Mouse (Mus musculus): Measurements from ENCODE around the gene Sult1a1. TPM values are rescaled to one million over a fixed set of nuclear protein-coding genes. Genes with fewer than 3 reads are reported as not detected.

Gene Sult1a1
- polyA plus RNA-seq, 1 experiment from 2014 or later: 0.46 TPM

- no peaks in the 10 kb centered on the region for H3K4me1 ChIP-seq
- no peak within 1 kb of the TSS for H3K9ac ChIP-seq
- no peaks in the 10 kb centered on the region for H3K36me3 ChIP-seq (ENCODE audit: poor library complexity, severe bottlenecking)
- no peaks in the 10 kb centered on the region for H3K27me3 ChIP-seq
- ATAC-seq: no peak
- H3K4me3 ChIP-seq: no peak within 1 kb of the TSS
- H3K4me2 ChIP-seq: no peak within 1 kb of the TSS
- H3K27ac ChIP-seq: no peak within 1 kb of the TSS
- H3K9me3 ChIP-seq (replicated peaks): no peaks in the 10 kb centered on the region
- WGBS: 95% methylated on average over 4 of the region's 4 CpGs
Observed at GRCm38 (mm10) chr7:126630824-126631518, 45.3 kb downstream of the Sult1a1 start, which contains the start of gene Nupr1. Gene Nupr1, minus strand, starts transcription at chr7:126630861.

DNA sequence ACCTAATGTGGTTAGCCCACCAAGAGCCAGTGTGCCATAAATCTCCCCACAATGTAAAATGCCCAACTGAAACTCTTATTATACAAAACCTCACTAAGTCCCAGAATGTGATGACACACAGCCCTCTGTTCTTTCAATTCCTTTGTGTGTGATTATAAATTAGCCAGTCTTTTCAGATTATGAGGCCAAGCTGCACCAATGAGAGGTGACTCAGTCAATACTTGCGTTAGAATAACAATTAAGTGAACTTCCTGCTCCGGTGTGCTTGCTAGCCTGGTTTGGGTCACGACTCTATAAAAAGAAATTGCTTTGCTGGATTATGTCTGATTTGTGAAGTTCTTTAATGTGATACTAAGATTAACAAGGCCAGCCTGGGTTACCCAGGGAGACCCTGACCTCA, 46.3 kb downstream of the Sult1a1 start:
- no peaks in the 10 kb centered on the region for H3K36me3 ChIP-seq (ENCODE audit: poor library complexity, severe bottlenecking)
- no peaks in the 10 kb centered on the region for H3K4me1 ChIP-seq
- no peaks in the 10 kb centered on the region for H3K27me3 ChIP-seq
- H3K9ac ChIP-seq: no peak overlapping the region
- H3K27ac ChIP-seq: no peak overlapping the region
- 23% methylated on average over 3 of the region's 3 CpGs for WGBS
- H3K4me2 ChIP-seq: no peak overlapping the region
- no peaks in the 10 kb centered on the region for H3K9me3 ChIP-seq (replicated peaks)
- no peak overlapping the region for H3K4me3 ChIP-seq
- no peak for ATAC-seq

- Histone ChIP-seq H3K36me3 (ENCODE audit: poor library complexity, severe bottlenecking) (no peaks in the 10 kb centered on the region), H3K27me3 (no peaks in the 10 kb centered on the region), H3K4me3 (no peak overlapping the region), H3K9me3 (replicated peaks) (no peaks in the 10 kb centered on the region), H3K9ac (no peak overlapping the region), H3K27ac (no peak overlapping the region), H3K4me2 (no peak overlapping the region), H3K4me1 (no peaks in the 10 kb centered on the region)
- no peak for ATAC-seq
- WGBS: 84% methylated on average over 6 of the region's 6 CpGs
Observed at GRCm38 (mm10) chr7:126628111-126628510, 48.1 kb downstream of the Sult1a1 start.

GRCm38 (mm10) chr7:126625807-126626600, 50.2 kb downstream of the Sult1a1 start:
- Histone ChIP-seq H3K4me2 (no peak overlapping the region), H3K9ac (no peak overlapping the region), H3K27ac (no peak overlapping the region), H3K36me3 (ENCODE audit: poor library complexity, severe bottlenecking) (no peaks in the 10 kb centered on the region), H3K9me3 (replicated peaks) (no peaks in the 10 kb centered on the region), H3K4me3 (no peak overlapping the region), H3K4me1 (no peaks in the 10 kb centered on the region), H3K27me3 (no peaks in the 10 kb centered on the region)
- 83% methylated on average over 3 of the region's 3 CpGs for WGBS
- ATAC-seq: no peak

DNA sequence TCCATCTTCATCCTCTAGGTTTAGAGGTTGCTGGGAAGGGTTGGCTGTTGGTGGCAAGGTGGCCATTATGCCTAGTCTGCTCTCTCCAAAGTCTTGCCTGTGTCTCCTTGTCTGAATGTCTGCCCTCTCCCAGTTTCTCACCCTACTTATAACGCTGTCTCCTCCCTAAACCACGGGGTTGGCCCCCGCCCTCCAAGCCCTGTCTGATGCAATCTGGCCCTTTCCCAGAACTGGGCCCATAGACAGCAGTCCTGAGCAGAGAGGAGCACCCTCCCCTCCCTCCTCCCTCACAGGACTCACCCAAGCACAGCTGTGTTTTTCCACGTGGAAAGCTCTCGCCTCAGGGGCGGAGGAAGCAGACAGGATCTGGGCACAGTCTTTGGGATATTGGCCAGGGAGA, 50.9 kb downstream of the Sult1a1 start:
- Histone ChIP-seq H3K9me3 (replicated peaks) (no peaks in the 10 kb centered on the region), H3K27me3 (no peaks in the 10 kb centered on the region), H3K4me1 (no peaks in the 10 kb centered on the region), H3K27ac (no peak overlapping the region), H3K4me2 (no peak overlapping the region), H3K4me3 (no peak overlapping the region), H3K36me3 (ENCODE audit: poor library complexity, severe bottlenecking) (no peaks in the 10 kb centered on the region), H3K9ac (0 out of 2 replicates have a peak overlapping the region, but pooled peaks have one; percentile 16)
- ATAC-seq: no peak
- 63% methylated on average over 6 of the region's 6 CpGs for WGBS

- H3K4me2 ChIP-seq: no peak overlapping the region
- H3K27ac ChIP-seq: no peak overlapping the region
- no peak overlapping the region for H3K9ac ChIP-seq
- H3K4me1 ChIP-seq: no peaks in the 10 kb centered on the region
- no peaks in the 10 kb centered on the region for H3K36me3 ChIP-seq (ENCODE audit: poor library complexity, severe bottlenecking)
- no peak overlapping the region for H3K4me3 ChIP-seq
- no peaks in the 10 kb centered on the region for H3K9me3 ChIP-seq (replicated peaks)
- 73% methylated on average over 16 of the region's 16 CpGs for WGBS
- no peaks in the 10 kb centered on the region for H3K27me3 ChIP-seq
- ATAC-seq: no peak
Observed at GRCm38 (mm10) chr7:126624774-126625173, 51.5 kb downstream of the Sult1a1 start.

- Histone ChIP-seq H3K4me3 (no peak overlapping the region), H3K9ac (no peak overlapping the region), H3K27me3 (no peaks in the 10 kb centered on the region), H3K36me3 (ENCODE audit: poor library complexity, severe bottlenecking) (no peaks in the 10 kb centered on the region), H3K4me2 (no peak overlapping the region), H3K9me3 (replicated peaks) (no peaks in the 10 kb centered on the region), H3K27ac (no peak overlapping the region), H3K4me1 (no peaks in the 10 kb centered on the region)
- WGBS: 77% methylated on average over 1 of the region's 1 CpGs
- no peak for ATAC-seq
Observed at GRCm38 (mm10) chr7:126623381-126623780, 52.9 kb downstream of the Sult1a1 start.

Other genes starting within 250 kb of the Sult1a1 start
- gene Rabep2, start 247.7 kb downstream of the Sult1a1 start, polyA plus RNA-seq (2015; fragmentation: Nextera tagmentation; extraction: Ambion mirVana): 18.7 and 22.4 TPM in 2 replicates
- gene Atp2a1, start 213.3 kb downstream of the Sult1a1 start, polyA plus RNA-seq (2015; fragmentation: Nextera tagmentation; extraction: Ambion mirVana): 0.19 and 0.32 TPM in 2 replicates
- 55.8 and 61.6 TPM in 2 replicates for gene Sh2b1, start 201.0 kb downstream of the Sult1a1 start, polyA plus RNA-seq (2015; fragmentation: Nextera tagmentation; extraction: Ambion mirVana)
- 114 and 123 TPM in 2 replicates for gene Tufm, start 189.1 kb downstream of the Sult1a1 start, polyA plus RNA-seq (2015; fragmentation: Nextera tagmentation; extraction: Ambion mirVana)
- 52.4 and 60.0 TPM in 2 replicates for gene Atxn2l, start 173.0 kb downstream of the Sult1a1 start, polyA plus RNA-seq (2015; fragmentation: Nextera tagmentation; extraction: Ambion mirVana)
- gene Eif3c, start 110.0 kb downstream of the Sult1a1 start, polyA plus RNA-seq (2015; fragmentation: Nextera tagmentation; extraction: Ambion mirVana): 209 and 212 TPM in 2 replicates
- 0.38 and 0.46 TPM in 2 replicates for gene Apobr, start 91.5 kb downstream of the Sult1a1 start, polyA plus RNA-seq (2015; fragmentation: Nextera tagmentation; extraction: Ambion mirVana)
- 26.3 and 30.8 TPM in 2 replicates for gene Cln3, start 90.6 kb downstream of the Sult1a1 start, polyA plus RNA-seq (2015; fragmentation: Nextera tagmentation; extraction: Ambion mirVana)
- not detected in 2 replicates for gene Il27, start 81.5 kb downstream of the Sult1a1 start, polyA plus RNA-seq (2015; fragmentation: Nextera tagmentation; extraction: Ambion mirVana)
- 2.1 and 2.5 TPM in 2 replicates for gene Nupr1, start 45.6 kb downstream of the Sult1a1 start, polyA plus RNA-seq (2015; fragmentation: Nextera tagmentation; extraction: Ambion mirVana)
- 57.3 and 64.6 TPM in 2 replicates for gene Sgf29, start 27.1 kb downstream of the Sult1a1 start, polyA plus RNA-seq (2015; fragmentation: Nextera tagmentation; extraction: Ambion mirVana)
- 183 and 187 TPM in 2 replicates for gene Bola2, start 19.0 kb upstream of the Sult1a1 start, polyA plus RNA-seq (2015; fragmentation: Nextera tagmentation; extraction: Ambion mirVana)
- gene Slx1b, start 19.4 kb upstream of the Sult1a1 start, polyA plus RNA-seq (2015; fragmentation: Nextera tagmentation; extraction: Ambion mirVana): 16.6 TPM in 2 replicates
- gene Coro1a, start 31.4 kb upstream of the Sult1a1 start, polyA plus RNA-seq (2015; fragmentation: Nextera tagmentation; extraction: Ambion mirVana): 72.7 and 77.1 TPM in 2 replicates
- 75.3 and 78.3 TPM in 2 replicates for gene Mapk3, start 83.2 kb upstream of the Sult1a1 start, polyA plus RNA-seq (2015; fragmentation: Nextera tagmentation; extraction: Ambion mirVana)
- gene Gdpd3, start 89.9 kb upstream of the Sult1a1 start, polyA plus RNA-seq (2015; fragmentation: Nextera tagmentation; extraction: Ambion mirVana): 1.7 and 2.8 TPM in 2 replicates
- gene Ypel3, start 100.5 kb upstream of the Sult1a1 start, polyA plus RNA-seq (2015; fragmentation: Nextera tagmentation; extraction: Ambion mirVana): 124 and 143 TPM in 2 replicates
- gene Tbx6, start 105.1 kb upstream of the Sult1a1 start, polyA plus RNA-seq (2015; fragmentation: Nextera tagmentation; extraction: Ambion mirVana): 0.43 and 0.55 TPM in 2 replicates
- 246 and 258 TPM in 2 replicates for gene Ppp4c, start 116.1 kb upstream of the Sult1a1 start, polyA plus RNA-seq (2015; fragmentation: Nextera tagmentation; extraction: Ambion mirVana)
- 27.0 and 30.0 TPM in 2 replicates for gene Fam57b, start 121.2 kb upstream of the Sult1a1 start, polyA plus RNA-seq (2015; fragmentation: Nextera tagmentation; extraction: Ambion mirVana)
- gene 4930451I11Rik, start 155.2 kb upstream of the Sult1a1 start, polyA plus RNA-seq (2015; fragmentation: Nextera tagmentation; extraction: Ambion mirVana): not detected in 2 replicates
- gene Doc2a, start 171.0 kb upstream of the Sult1a1 start, polyA plus RNA-seq (2015; fragmentation: Nextera tagmentation; extraction: Ambion mirVana): 4.1 and 4.2 TPM in 2 replicates
- 47.7 and 49.1 TPM in 2 replicates for gene Hirip3, start 185.5 kb upstream of the Sult1a1 start, polyA plus RNA-seq (2015; fragmentation: Nextera tagmentation; extraction: Ambion mirVana)
- 94.9 and 96.2 TPM in 2 replicates for gene Ino80e, start 185.9 kb upstream of the Sult1a1 start, polyA plus RNA-seq (2015; fragmentation: Nextera tagmentation; extraction: Ambion mirVana)
- gene Taok2, start 208.3 kb upstream of the Sult1a1 start, polyA plus RNA-seq (2015; fragmentation: Nextera tagmentation; extraction: Ambion mirVana): 51.9 and 60.0 TPM in 2 replicates
- 30.5 and 35.3 TPM in 2 replicates for gene Tmem219, start 246.5 kb upstream of the Sult1a1 start, polyA plus RNA-seq (2015; fragmentation: Nextera tagmentation; extraction: Ambion mirVana)

Data from forebrain, embryonic 13.5 days (tissue).